Mouse (Mus musculus): ENCODE data around the gene Cdkn1c.

Cdkn1c gene

DNA sequence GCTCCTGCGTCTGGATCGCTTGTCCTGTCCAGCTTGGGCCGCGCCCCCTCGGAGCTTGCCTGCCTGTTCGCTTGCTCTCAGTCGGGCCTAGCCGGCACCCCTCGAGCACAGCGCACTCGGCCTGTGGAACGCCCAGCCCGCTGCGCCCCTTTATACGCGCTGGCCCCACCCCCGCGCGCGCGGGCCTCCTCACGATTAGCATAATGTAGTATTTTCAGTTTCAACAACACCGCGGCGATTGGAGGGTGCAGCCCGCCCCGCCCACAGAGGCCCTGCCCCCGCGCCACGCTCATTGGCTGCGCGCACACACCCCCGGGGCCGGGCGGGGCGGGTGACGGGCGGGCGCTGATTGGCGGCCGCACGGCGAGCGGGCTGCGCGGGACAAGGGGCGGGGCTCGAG is at the start of gene Cdkn1c:
Cdkn1c (minus strand) TSS at position 177 of the 400 bp plus-strand sequence.
- 35% methylated on average over 48 of the region's 48 CpGs for WGBS

DNA sequence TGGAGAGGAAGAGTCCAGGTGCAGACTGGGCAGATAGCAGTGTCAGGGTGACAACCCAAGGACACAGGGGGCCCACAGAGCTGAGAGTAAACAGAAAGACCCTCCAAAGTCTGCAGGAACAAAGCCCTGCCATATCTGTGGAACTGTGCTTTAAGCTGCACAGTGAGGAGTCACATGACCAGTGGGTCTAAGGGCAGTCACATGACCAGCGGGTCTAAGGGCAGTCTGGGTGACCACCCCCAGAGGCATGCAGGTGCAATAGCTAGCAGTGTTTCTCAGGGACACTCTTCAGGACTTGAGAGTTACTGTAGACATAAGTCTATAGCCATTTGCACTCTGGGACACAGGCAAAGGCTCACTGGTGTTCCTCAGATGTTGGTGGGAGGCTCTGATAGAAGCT is 48.7 kb upstream of the Cdkn1c start:
- 74% methylated on average over 1 of the region's 1 CpGs for WGBS

DNA sequence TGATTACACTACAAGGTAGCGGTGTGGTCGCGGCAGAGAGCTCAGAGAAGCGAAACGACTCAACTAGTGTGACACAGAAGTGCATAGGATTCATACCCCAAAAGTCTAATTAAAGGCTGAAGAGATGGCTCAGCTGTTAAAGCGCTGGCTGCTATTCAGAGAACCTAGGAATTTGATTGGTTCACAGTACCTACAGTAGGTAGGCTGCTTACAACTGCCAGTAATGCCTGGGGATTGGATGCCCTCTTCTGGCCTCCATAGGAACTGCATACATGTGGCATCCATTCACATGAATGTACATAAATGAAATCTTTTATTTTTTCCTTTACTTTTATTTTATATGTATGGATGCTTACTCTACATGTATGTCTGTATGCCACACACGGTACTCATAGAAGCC is 45.8 kb upstream of the Cdkn1c start:
- WGBS: 33% methylated on average over 7 of the region's 7 CpGs

DNA sequence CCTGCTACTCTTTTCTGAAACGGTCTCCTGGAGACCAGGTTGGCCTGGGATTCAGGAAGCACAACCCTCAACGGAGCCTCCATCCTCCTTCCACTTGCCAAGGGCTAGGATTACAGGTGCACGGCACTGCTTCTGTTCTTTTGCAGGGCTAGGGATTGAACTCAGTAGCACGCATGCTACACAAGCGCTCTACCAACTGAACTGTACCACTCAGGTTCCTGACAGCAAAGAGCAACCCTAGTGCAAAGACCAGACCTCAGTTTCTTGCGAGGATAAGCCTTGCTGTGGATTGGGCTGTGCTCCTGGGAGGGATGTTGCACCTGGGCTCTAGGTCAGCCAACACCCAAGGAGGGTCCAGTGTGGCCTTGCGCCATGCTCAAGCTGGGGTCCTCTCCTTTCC is 45.4 kb upstream of the Cdkn1c start:
- 68% methylated on average over 7 of the region's 7 CpGs for WGBS

DNA sequence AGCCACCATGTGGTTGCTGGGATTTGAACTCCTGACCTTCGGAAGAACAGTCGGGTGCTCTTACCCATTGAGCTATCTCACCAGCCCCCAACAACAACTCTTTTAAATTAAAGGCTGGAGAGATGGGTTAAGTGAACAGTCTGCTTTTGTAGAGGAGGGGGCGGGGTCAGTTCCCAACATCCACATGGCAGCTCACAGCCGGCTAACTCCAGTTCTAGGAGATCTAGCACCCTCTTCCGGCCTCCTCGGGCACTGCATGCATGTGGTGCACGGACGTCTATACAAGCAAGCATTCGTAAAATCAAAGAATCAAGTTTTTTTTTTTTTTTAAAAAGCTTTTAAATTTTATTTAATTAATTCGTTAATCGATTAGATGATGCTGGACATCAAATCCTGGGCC is 45.0 kb upstream of the Cdkn1c start:
- WGBS: 22% methylated on average over 11 of the region's 11 CpGs

DNA sequence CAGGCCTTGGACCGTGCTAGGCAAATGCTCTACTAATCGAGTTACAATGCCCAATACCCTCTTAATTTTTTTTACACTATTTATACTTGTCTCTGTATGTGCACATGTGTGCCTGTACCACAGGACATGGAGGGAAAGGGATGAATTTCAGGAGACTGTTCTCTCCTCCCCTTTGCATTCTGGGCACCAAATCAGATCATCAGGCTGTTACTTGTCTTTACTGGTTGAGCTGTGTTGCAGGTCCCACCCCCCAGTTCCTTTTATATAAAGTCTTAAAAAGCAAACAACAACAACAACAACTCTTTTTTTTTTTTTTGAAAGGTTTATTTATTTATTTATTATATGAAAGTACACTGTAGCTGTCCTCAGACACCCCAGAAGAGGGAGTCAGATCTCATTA is 44.6 kb upstream of the Cdkn1c start:
- WGBS: 95% methylated on average over 2 of the region's 2 CpGs

DNA sequence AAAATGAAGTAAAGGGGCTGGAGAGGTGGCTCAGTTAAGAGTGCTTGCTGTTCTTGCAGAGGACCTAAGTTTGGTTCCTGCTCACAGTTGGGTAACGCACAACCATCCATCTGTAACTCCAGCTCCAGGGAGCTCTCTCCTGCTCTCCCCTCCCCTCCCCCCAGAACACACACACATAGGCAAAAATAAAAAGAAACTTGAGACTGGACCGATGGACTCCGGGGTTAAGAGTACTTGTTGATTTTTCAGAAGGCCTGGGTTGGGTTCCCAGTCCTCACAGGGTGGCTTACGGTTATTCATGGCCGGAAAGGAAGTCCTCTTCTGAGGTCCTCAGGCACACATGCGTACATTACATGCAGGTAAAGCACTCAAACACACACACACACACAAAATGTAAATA is 43.1 kb upstream of the Cdkn1c start:
- 91% methylated on average over 6 of the region's 6 CpGs for WGBS

DNA sequence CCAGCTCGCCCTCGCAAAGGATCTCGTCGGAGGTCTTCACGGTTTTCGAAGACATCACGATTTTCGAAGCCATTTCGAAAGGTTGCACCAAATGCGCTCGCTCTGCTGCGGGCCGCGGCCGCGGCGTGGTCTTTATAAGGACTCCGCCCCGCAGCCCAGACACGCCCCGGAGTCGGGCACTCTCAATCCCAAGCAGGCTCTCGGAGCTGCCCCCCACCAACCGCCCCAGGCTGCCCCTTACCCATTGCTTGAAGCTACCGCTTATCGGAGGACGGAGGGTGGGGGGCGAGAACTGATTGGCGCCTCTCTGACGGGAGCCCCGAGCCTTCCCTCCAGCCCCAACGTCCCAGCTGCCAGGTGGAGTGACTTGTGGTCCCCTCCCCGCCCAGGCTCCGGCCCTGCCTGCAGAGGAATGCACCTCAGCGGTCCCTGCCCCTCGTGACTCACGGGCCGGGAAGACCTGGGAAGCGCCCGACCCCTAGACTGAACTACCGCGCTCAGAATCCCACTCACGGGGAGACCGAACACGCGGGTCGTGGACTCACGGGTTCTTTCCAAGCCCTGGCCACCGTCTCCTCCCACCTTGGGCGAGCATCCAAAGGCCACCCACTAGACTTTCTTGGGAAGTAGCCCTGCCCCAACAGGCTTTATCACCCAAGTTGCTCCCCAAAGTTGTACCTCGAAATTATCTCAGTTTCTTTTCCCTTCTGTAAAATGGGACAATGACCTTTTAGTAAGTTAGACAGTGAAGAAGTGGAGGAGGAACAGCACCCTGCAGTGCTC is 41.8 kb upstream of the Cdkn1c start, which contains the start of gene Phlda2:
Phlda2 (minus strand) TSS at position 733 of the 783 bp plus-strand sequence.
- 3% methylated on average over 51 of the region's 51 CpGs for WGBS

DNA sequence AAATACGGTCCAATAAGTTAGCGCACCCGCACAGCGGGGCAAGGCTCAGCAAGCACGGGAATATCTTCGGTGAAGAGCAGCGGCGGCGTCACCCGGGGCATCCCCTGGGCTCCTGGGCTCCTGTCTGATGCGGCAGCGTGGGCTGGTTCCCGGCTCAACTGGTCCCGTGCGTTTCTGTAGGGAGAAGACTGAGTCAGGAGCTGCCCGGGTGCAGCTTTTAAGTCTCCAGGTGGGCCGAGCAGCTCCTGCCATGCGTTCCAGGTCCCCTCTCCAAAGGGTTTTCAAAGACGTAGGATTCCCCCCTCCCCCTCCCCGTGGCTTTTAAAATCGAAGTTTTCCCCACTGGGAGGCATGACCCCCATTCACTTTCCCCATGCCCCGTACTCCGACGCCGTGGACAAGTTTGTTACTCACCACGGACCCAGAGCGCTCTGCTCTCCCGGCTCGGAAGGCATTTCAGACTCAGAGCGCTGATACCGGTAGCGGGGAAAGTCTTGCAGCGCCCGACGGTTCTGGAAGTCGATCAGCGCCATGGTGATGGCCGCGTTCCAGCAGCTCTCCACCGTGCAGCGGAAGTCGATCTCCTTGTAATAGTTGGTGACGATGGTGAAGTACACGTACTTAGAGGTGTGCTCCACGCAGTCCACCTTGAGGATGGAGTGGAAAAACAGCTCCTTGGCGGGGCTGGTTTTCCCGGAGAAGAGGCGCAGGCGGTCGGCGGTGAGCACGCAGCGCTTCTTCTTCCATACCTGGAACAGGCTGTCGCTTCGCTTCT is 41.0 kb upstream of the Cdkn1c start:
- WGBS: 3% methylated on average over 55 of the region's 55 CpGs

DNA sequence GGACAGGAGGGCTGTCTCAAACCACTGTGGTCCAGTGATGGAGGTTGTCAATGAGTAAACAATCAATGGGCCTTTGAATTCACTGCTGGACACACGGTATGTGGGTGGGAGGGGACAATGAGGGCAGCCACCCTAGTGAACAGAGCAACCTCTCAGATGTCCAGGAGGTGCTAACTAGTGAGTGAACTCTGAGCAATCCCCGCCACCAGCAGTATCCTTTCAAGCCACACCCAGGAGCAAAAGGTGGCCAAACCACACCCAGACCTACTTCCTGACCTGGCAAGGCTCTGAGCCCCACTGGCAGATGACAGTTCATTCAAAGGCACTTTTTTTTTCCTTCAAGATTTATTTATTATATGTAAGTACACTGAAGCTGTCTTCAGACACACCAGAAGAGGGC is 40.1 kb upstream of the Cdkn1c start:
- 69% methylated on average over 2 of the region's 2 CpGs for WGBS

DNA sequence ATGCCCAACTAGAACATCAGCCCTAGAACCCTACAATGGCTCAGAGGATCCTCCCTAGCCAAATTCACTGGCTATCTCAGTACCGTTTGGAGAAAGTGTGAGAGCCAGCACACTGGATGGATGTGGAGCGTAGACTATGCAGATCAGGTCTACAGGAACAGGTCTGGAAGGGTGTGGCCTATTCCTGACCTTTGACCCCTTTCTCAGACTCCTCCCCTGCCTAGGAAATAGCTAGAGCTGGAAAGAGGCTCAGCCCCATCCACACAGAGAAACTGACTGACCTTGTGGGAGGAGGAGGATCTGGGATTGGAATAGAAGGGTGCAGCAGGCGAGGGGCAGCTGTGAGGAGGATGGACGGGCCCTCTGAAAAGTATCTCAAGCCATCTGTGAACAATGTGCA is 37.7 kb upstream of the Cdkn1c start:
- 94% methylated on average over 4 of the region's 4 CpGs for WGBS

DNA sequence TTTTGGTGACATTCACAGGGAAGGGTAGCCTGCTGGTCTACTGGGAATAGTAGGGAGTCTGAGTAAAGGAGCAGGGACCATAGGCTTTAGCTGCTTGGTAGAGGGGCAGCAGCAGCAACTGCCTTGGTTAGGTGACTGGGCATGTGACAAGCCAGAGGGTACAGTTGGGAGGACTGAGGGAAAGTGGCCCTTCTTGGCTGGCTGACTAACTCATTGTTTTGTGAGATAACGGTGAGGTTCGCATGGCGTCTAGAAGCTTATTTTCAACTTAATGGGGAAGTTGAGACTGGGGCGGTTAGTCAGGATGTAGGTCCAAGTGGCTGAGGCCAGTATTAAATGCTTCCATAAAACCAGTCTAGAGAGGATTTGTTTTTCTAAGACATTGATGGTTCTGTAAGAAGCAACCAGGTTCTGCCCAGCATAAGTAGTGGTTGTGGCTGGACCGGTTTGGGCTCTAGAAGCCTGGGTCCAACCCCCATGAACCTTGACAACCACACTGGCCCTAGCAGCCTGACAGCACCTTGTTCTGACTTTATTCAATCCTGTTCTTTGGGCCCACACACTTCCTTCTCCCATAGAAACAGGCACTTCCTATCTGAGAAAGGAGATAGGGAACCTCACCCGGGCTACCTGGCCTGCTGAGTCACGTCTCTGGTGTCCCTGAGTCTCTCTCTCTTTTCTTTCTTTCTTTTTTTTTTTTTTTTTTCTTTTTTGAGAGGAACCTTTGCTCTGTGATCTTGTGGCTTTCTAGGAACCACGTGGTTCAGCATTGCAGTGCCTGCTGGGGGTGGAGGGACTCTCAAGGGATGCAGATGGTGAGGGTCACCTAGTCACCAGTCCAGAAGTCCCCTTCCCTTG is 34.5 kb upstream of the Cdkn1c start:
- WGBS: 80% methylated on average over 8 of the region's 8 CpGs

DNA sequence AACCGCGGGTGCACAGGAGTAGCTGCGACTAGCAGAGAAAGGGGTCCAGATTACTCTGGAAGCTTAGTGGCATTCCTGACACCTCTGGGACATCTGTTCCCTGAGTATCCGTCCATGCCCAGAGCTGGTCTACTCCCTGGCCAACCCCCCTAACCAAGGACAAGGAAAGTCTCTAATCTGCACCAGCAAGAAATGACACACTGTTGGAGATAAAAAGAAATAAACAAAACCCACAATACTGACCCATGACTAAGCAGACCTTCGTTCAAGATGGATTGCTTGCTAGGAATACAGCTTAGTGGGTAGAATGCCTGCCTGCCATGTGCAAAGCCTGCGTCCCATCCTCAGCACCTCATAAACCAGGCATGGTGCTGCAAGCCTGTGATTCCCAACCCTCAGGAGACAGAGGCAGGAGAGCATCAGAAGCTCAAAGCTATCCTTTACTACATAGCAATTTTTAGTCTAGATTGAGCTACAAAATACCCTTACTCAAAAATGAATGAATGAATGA is 32.8 kb upstream of the Cdkn1c start:
- WGBS: 90% methylated on average over 6 of the region's 6 CpGs

DNA sequence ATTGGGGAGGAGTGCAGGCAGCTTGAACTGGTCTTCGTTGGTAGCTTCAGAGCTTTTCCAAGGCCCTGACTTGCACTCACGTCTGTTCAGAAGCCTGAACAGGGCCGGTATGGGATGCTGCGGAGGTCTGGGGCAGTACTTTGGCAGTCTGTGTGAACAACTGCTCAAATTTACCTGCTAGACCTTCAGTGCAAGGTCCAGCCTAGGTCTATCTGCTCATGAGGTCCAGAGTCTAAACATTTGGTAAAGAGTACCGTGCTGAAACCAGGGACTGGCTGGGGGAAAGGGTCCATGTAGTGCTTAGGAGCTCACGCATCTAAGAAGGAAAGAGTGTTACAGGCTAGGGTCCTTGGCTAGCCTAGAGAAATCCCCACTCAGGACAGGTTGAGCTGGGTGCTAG is 28.9 kb upstream of the Cdkn1c start:
- WGBS: 89% methylated on average over 6 of the region's 6 CpGs

DNA sequence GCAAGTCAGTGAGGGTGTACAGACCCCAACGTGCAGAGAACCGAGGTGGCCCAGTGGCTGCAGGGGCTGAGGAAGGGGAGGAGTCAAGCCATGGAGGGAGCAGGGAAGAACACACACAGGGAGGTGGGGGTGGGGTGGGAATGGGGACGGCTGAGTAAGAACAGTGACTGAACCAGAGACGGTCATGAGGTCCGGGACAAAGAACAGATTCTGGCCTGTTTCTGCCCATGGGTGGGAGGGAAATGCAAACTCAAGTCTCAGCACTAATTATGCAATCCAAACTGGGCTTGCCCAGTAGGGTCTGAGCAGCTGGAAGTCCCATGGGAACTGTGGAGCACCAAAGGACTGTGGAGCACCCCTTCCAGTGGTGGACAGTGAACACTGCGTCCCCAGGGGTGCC is 21.7 kb upstream of the Cdkn1c start:
- WGBS: 26% methylated on average over 6 of the region's 6 CpGs

DNA sequence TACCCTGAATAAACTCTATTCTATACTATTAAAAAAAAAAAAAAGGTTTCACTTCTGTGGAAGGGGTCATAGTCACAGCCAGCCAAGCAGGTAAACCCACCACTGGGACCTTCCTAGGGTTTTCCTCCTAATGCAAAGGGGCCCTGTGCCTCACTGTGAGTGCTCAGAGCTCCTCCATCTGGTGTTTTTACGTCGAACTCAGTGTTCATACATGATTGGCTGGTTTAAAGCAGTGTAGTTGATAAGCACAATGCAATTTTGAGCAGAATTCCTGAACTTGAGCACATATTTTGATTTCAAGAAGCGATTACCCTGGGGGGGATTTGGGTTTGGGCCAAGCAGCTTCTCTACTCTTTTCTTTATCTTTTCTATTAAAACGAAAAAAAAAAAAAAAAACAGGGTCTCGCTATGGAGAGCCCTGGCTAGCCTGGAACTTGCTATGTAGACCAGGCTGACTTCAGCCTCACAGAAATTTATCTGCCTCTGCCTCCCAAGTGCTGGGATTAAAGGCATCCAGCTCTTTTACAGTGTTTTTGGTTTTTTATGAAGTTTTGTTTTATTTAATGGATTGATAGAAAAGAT is 21.0 kb upstream of the Cdkn1c start:
- WGBS: 57% methylated on average over 5 of the region's 5 CpGs

DNA sequence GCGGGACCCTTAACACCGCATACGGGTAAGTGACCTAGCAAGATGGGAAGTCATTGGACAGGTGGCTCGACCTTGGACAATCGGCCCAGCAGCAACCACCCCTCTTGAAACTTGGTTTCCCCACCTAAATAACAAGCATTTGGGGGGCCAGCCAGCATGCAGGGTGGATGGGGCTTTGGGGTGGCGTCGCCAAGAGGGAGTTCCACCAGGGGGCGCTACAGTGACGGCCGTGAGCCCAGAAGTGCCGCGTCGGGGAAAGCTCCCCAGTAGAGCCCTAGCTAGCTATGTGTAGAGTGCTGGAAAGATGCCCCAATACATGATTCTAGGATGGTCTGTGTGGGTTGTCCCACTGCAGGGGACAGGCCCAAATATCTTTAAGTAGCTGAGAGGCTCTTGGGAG is 19.6 kb upstream of the Cdkn1c start:
- 33% methylated on average over 13 of the region's 13 CpGs for WGBS

DNA sequence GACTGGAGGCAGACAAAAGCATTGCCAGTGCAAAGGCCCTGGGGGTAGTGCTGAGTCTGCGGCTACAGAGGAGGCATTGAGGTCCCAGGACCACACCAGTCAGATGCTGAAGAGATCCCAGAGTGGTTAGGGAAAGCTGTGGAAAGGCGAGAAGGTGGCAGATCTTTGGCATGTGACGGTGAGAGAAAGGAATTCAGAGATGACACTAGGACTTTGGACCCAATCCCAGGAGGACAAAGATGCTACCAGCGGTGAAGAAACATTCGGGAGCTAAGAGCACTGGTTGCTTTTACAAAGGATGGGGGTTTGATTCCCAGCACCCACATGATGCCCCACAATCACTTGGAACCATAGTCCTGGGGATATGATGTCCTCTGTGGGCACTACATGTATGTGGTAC is 16.9 kb upstream of the Cdkn1c start:
- 91% methylated on average over 5 of the region's 5 CpGs for WGBS

DNA sequence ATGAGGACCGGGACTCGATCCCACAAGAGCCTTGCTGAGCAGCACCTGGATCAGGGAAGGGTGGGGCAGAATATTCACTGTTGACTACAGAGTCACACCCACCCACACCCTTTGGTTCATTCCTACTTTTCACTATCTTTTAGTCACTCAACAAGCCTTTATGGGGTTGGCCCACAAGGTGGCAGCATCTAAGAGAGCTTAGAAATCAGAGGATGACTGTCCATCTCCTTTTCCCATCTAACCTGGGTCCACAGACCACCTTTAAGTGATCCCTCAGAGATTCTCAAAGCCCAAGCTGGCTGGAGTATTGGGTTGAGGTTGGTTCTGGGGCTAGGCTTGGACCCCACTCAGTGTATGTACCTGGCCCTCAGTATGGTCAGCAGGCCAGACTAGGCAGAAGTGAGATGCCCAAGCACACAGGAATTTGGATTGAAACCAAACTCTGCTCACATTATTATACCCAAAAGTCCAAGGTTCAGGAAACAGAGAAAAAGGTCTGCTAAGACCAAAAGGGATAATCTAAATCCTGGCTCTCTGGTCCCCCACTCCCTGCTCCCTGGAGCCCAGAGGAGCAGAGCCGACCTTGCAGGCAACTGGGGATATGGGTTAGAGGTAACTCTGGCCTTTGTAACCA is 16.0 kb upstream of the Cdkn1c start:
- 90% methylated on average over 3 of the region's 3 CpGs for WGBS

DNA sequence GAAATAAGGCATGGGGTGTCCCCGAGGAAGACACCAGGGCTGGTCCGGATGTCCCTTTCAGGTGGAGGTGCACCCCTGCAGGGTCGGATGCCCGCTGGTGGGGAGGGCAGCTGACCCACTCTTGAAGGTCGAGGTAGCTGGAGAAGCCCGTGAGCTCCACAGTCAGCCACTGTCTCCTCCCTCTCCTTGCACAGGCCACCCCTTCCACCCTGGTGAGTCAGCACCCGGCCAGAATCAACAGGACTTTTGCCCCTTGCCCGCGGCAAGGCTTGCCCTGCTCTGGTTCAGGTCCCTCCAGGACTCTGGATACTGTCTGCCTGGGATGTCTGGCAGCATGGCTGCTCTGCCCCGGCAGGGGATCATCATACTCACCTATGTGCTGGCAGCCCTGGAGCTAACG is 15.0 kb upstream of the Cdkn1c start:
- WGBS: 75% methylated on average over 11 of the region's 11 CpGs

DNA sequence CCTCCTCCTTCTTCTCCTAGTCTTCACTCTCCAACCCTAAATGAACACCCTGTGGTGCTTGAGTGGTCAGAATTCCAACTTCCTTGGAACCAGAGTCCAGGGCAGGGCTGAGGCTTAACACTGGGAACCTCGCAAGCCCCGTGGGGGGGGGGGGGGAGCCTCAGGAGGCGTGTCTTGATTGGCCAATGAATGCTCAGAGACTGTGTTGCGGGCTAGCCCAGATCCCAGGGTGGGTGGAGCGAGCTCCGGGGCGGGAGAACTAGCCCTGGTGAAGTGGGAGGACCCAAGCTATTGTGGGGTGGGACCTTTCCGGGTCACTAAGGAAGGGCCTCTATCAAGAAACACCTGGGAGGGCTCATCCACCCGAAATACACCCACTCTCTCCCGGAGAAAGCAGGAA is 14.0 kb upstream of the Cdkn1c start:
- WGBS: 48% methylated on average over 10 of the region's 10 CpGs

Data from cerebral cortex, adult 2 months (tissue).